Mouse (Mus musculus): ENCODE measurements around the gene Phlpp2.
"Not testable (repeated sequence)": the region's sequence is repeated elsewhere in the genome, so short reads cannot be mapped to it uniquely, and the experiment has no call there.

DNA sequence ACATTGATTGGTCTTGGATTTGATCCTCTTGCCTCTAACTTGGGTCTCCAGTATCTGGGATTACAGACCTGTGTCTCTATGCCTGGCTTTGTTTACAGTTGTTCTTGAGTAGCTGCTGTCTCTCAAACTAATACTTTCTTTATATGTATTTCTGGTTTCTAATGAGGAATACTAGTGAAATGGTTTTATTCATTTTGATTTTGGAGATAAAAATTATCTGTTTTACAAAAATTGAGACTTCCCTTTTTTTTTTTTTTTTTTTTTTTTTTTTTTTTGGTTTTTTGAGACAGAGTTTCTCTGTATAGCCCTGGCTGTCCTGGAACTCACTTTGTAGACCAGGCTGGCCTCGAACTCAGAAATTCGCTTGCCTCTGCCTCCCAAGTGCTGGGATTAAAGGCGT, 5.5 kb downstream of the Phlpp2 start:
- TF ChIP-seq GATA1, TAL1 (IDR thresholded peaks at IDR 0.05; ENCODE audit: low read length): not testable (repeated sequence)
